Mouse (Mus musculus) C2C12 (cell line): ENCODE data around the gene Efcab9. TPM values are rescaled to one million over a fixed set of nuclear protein-coding genes. Genes with fewer than 3 reads are reported as not detected.

Experiments
- H3K27me3 ChIP-seq: one replicate; pipeline ENCODE4 v1.6.1; 2011; ENCODE audit not compliant: control insufficient read depth, insufficient read depth, insufficient read length
- H3K36me3 ChIP-seq: one replicate; pipeline ENCODE4 v1.6.1; 2011; ENCODE audit not compliant: control insufficient read depth, insufficient read depth
- H3K4me3 ChIP-seq: one replicate; pipeline ENCODE4 v1.5.1; 2011; ENCODE audit warnings: mild to moderate bottlenecking, control low read depth; ENCODE audit not compliant: poor library complexity, insufficient read depth, severe bottlenecking
- H3K79me2 ChIP-seq: one replicate; pipeline ENCODE4 v1.6.1; 2011; ENCODE audit not compliant: control insufficient read depth, insufficient read depth
- H3K79me3 ChIP-seq: one replicate; pipeline ENCODE4 v1.6.1; 2011; ENCODE audit warnings: low read depth, control low read depth
- H3ac ChIP-seq: one replicate; pipeline ENCODE3; 2011; ENCODE audit warnings: low read depth; ENCODE audit not compliant: control insufficient read depth, insufficient read length
- CEBPB ChIP-seq: IDR thresholded peaks from one replicate; pipeline ENCODE4 v1.6.1; 2011; ENCODE audit warnings: low read depth, mild to moderate bottlenecking, control low read depth, moderate library complexity
- CTCF ChIP-seq: IDR thresholded peaks from one replicate; pipeline ENCODE4 v1.5.1; 2011; ENCODE audit not compliant: control insufficient read depth, insufficient read depth, insufficient read length
- FOSL1 ChIP-seq: IDR thresholded peaks from one replicate; pipeline ENCODE4 v1.8.0; 2011; ENCODE audit warnings: mild to moderate bottlenecking, low read length; ENCODE audit not compliant: poor library complexity, insufficient read depth, severe bottlenecking
- MAX ChIP-seq: IDR thresholded peaks from one replicate; pipeline ENCODE4 v1.6.1; 2011; ENCODE audit warnings: mild to moderate bottlenecking, control low read depth
- MYOD1 ChIP-seq: IDR thresholded peaks from one replicate; pipeline ENCODE4 v1.6.1; 2011; ENCODE audit warnings: low read depth; ENCODE audit not compliant: control insufficient read depth, insufficient read length
- MYOG ChIP-seq: IDR thresholded peaks from one replicate; pipeline ENCODE4 v1.6.1; 2011; ENCODE audit not compliant: control insufficient read depth, insufficient read length; ENCODE audit errors: extremely low read depth
- USF1 ChIP-seq: IDR thresholded peaks from one replicate; pipeline ENCODE4 v1.6.1; 2011; ENCODE audit warnings: low read depth, mild to moderate bottlenecking, control low read depth, moderate library complexity
- polyA plus RNA-seq: library from polyadenylated mRNA; unstranded; fragments of >200 nt; fragmentation: generic; extraction: Trizol; gene quantifications from one replicate; pipeline ENCODE4 v1.2.1, GENCODE M21; 2012; ENCODE audit warnings: missing spikeins

The Efcab9 gene
- polyA plus RNA-seq, 1 experiment, result 0.14 TPM

DNA sequence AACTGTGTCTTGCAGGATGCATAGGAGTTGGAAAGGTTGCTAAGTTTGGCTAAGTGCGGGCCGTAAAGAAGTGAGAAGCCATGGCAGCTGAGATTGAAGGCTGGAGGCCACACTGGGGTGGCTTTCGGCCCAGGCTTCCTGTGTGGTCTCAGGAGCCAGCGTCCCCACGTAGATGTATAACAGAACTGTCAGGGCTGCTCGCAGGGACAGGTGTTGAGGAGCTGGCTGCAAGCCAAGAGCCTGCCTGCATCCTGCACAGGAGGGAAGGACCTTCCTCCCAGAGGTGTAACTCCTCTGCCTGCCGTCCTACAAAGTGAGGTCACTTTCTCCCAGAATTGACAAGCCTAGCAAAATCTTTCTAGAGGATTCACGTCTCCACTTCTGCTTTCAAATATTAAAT, 26.8 kb upstream of the Efcab9 start:
- TF ChIP-seq MYOD1 (no peak), CTCF (no peak), FOSL1 (no peak), MAX (no peak), MYOG (no peak), USF1 (no peak), CEBPB (no peak)
- no peak overlapping the region for H3ac ChIP-seq
- no peaks in the 10 kb centered on the region for H3K27me3 ChIP-seq
- peaks cover 13% of the 10 kb centered on the region for H3K79me3 ChIP-seq
- peaks cover 62% of the 10 kb centered on the region for H3K79me2 ChIP-seq
- peaks cover 42% of the 10 kb centered on the region for H3K36me3 ChIP-seq
- no peak overlapping the region for H3K4me3 ChIP-seq

DNA sequence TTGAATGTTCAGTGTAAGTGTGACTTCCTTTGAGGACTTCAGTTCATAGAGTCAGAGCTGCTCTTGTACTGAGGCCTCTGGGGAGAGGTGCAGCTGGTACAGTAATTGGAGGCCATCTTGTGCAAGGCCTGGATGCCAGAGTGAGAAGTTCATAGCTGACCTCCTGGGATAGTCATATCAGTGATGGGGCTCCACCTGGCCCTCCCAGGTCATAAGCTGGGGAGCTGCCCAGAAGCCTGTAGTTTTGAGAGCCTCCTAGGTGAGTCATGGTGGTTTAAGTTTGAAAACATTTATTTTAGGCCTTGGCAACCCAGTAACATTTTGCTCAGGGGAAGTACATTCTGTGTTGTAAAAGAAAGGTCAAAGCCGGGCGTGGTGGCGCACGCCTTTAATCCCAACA, 26.1 kb upstream of the Efcab9 start:
- Histone ChIP-seq H3ac (no peak overlapping the region), H3K79me3 (peaks cover 16% of the 10 kb centered on the region), H3K4me3 (no peak overlapping the region), H3K36me3 (peaks cover 40% of the 10 kb centered on the region), H3K27me3 (no peaks in the 10 kb centered on the region), H3K79me2 (peaks cover 66% of the 10 kb centered on the region)
- TF ChIP-seq CTCF, result no peak
- no peak for TF ChIP-seq MYOD1
- no peak for TF ChIP-seq USF1
- no peak for TF ChIP-seq MYOG
- no peak for TF ChIP-seq FOSL1
- no peak for TF ChIP-seq MAX
- no peak for TF ChIP-seq CEBPB

DNA sequence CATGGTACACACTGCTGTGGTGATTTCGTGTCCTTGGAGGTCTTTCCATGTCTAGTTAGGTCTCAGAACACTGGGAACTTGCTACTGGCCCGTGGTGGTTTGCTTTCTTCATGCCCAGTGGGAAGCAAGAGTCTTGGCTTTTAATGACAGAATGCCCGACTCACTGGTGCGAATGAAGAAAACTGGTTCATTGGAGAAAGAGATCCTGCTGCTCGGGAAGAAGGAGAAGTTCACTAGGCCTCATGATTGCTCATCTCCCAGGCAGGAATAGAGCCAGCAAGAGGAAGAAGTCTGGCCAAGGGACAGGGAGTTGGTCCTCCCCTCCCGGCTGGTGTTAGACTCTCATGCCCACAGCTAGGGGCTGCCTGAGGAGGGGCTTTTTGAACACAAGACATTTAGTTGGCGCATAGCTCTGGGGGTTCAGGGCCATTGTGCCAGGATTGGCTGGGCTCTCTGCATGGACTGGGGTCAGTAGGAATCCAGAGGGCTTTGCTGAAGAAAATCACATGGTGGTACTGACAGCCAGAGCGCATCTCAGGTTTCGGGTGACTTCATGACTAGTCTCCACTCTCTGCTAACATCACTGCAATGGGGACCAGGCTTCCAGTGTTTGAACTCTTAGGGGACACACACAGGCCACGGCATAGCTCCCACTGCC, 24.6 kb upstream of the Efcab9 start:
- TF ChIP-seq MYOG (no peak), FOSL1 (no peak), MYOD1 (no peak), CEBPB (no peak), MAX (no peak), CTCF (no peak), USF1 (no peak)
- Histone ChIP-seq H3ac (no peak overlapping the region), H3K4me3 (no peak overlapping the region), H3K36me3 (peaks cover 31% of the 10 kb centered on the region), H3K27me3 (no peaks in the 10 kb centered on the region), H3K79me3 (peaks cover 19% of the 10 kb centered on the region), H3K79me2 (peaks cover 66% of the 10 kb centered on the region)

DNA sequence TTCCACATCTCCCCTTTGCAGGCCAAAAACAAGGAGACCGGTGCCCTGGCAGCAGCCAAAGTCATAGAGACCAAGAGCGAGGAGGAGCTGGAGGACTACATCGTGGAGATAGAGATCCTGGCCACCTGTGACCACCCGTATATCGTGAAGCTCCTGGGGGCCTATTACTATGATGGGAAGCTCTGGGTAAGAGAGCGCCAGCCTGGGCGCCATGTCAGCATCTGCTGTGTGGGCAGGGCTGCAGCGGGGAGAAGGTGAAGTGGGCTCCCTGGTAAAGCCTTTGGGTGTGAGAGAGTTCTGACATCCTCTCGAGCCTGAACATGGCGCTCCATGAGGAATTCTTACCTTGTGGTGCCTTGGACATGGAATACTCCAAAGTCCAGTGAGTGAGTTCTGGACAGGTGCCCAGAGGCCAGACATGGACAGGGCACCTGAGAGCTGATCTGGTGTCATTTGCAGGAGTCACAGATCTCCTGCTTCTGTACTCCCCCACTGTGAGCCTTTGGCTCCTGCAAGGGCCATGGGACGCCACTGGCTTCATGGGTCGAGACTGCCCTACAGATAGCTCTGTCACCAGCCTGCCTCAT, 23.3 kb upstream of the Efcab9 start:
- no peak overlapping the region for H3ac ChIP-seq
- H3K27me3 ChIP-seq, result no peaks in the 10 kb centered on the region
- peaks cover 67% of the 10 kb centered on the region for H3K79me2 ChIP-seq
- H3K79me3 ChIP-seq, result peaks cover 22% of the 10 kb centered on the region
- H3K36me3 ChIP-seq, result peaks cover 31% of the 10 kb centered on the region
- no peak for TF ChIP-seq MYOG
- no peak for TF ChIP-seq CEBPB
- no peak for TF ChIP-seq FOSL1
- no peak for TF ChIP-seq USF1
- no peak for TF ChIP-seq MYOD1
- no peak for TF ChIP-seq MAX
- no peak for TF ChIP-seq CTCF
- H3K4me3 ChIP-seq, result no peak overlapping the region

DNA sequence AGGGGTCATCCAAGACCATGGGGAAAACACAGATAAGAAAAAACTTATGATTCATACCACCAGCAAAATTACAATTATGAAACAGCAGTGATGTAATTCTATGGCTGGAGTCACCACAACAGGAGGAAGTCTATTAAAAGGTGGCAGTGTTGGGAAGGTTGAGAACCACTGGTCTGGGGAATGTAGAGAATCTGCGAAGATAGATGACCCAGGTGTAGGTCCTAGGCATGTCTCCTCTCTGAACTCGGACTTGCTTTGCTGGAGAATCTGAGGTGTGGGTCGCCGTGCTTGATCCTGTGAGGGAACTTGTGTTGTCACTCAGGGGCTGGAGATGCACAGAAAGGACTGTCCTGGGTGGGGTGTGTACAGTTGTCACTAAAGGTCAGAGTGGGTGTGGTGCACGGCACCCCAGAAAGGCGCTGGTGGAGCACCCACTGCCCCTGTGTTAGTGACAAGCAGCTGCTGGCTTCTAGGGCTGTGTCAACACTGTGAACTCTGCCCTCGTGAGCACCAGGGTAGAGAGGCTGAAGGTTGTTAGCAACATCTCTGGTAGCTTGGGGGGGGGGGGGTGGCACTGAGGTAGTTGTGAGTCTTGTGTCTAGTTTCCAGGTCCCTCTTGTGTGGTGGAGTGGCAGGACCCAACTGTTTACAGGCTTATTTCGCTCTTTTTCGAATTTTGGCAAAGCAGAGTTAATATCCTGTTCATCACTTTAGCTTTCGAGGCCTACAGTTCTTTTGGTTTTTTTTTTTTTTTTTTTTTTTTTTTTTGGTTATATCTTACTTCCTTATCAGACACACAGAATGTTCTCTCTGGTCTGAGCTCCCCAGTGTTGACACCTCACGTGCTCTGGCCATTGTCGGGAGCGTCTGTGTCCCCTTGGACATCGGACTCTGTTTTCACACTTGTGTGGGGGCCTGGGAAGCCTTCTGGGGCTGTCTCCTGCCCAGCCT, 22.5 kb upstream of the Efcab9 start:
- H3K27me3 ChIP-seq, result no peaks in the 10 kb centered on the region
- H3K79me2 ChIP-seq, result peaks cover 61% of the 10 kb centered on the region
- H3ac ChIP-seq, result no peak overlapping the region
- H3K79me3 ChIP-seq, result peaks cover 20% of the 10 kb centered on the region
- TF ChIP-seq CTCF (no peak), CEBPB (peak; percentile 9)
- peaks cover 31% of the 10 kb centered on the region for H3K36me3 ChIP-seq
- no peak overlapping the region for H3K4me3 ChIP-seq
